Mouse (Mus musculus) embryonic fibroblast, embryonic 13.5 days (primary cell): ENCODE measurements at regions not wholly inside any gene's neighbourhood (a gene's known extent, or its start where the extent isn't known, plus 50 kb on each side); places are given as distances from the start of the nearest gene placed in this dataset.

Source experiments
- CTCF ChIP-seq: IDR thresholded peaks from 2 replicates; pipeline ENCODE4 v1.5.1; 2011; ENCODE audit warnings: mild to moderate bottlenecking, control low read depth, low read length, moderate library complexity, borderline replicate concordance; ENCODE audit not compliant: insufficient read depth
- POLR2A ChIP-seq: IDR thresholded peaks from 2 replicates; pipeline ENCODE4 v1.6.1; 2011; ENCODE audit warnings: low read depth, mild to moderate bottlenecking, control low read depth, low read length, moderate library complexity

DNA sequence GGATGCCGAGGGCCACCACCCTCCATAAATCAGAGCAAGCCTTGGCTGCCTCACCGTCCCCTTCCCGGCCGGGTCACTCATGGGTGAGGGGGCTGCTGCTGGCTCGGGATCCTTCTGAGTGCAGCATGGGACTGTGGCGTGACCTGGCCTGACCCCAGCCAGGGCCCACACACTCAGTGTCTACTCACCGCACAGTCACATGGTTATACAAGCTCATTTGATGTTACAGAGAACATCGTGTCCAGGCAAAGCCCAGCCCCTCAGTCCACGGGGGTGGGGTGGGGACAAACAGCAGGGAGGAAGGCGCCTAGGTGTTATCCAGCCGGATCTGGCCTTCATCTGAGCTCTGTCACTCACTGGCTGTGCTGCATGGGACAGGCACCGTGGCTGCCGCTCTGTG is 195.9 kb upstream of the Dio3 start:
- no peak for TF ChIP-seq POLR2A
- TF ChIP-seq CTCF: no peak
